In genomic region chr19:28677728-28678438, GRCm38 (mm10) we compare ENCODE assay signal across 8 mouse cellular contexts. TPM values are rescaled to one million over a fixed set of nuclear protein-coding genes. Genes with fewer than 3 reads are reported as not detected.
DNase-seq lines count a peak whose midpoint lies in the region; ATAC-seq lines count a peak whose summit lies in the region.

No protein-coding gene starts in this region.

- H3K36me3 ChIP-seq in embryonic facial prominence, embryonic 13.5 days, result no peaks in the 10 kb centered on the region
- H3K36me3 ChIP-seq in heart, embryonic 15.5 days, result no peaks in the 10 kb centered on the region
- no peaks in the 10 kb centered on the region for H3K36me3 ChIP-seq in stomach, embryonic 14.5 days (ENCODE audit: control insufficient read depth, insufficient read depth, low read length)

- H3K27ac ChIP-seq in embryonic facial prominence, embryonic 13.5 days, result peak overlapping the region; percentile 51
- no peak overlapping the region for H3K27ac ChIP-seq in heart, embryonic 15.5 days
- H3K27ac ChIP-seq in stomach, embryonic 14.5 days (ENCODE audit: low read length), result no peak overlapping the region

- WGBS in embryonic facial prominence, embryonic 13.5 days, result under 1% methylated on average over 29 of the region's 32 CpGs
- under 1% methylated on average over 32 of the region's 32 CpGs for WGBS in heart, embryonic 15.5 days
- 2% methylated on average over 31 of the region's 32 CpGs for whole genome bisulfite sequencing in stomach, embryonic 14.5 days

- 0 out of 2 replicates have a peak, but pooled peaks have one; percentile 52 for ATAC-seq in embryonic facial prominence, embryonic 13.5 days (ENCODE audit: insufficient number of reproducible peaks, insufficient read depth, low FRiP score, low TSS enrichment, low read depth)
- ATAC-seq in heart, embryonic 15.5 days (replicated peaks; ENCODE audit: insufficient number of reproducible peaks, insufficient read depth, low FRiP score, low read depth), result peak; percentile 32
- peak; percentile 39 for ATAC-seq in megakaryocyte, adult 5-6 weeks (ENCODE audit: poor library complexity, severe bottlenecking)
- peak; percentile 19; the same call in 1 of the 2 replicates for ATAC-seq in stomach, embryonic 14.5 days (ENCODE audit: insufficient number of reproducible peaks, insufficient read depth, low FRiP score, low read depth)

- H3K4me3 ChIP-seq in embryonic facial prominence, embryonic 13.5 days, result peak overlapping the region; percentile 72
- peak overlapping the region; percentile 60 for H3K4me3 ChIP-seq in heart, embryonic 15.5 days
- peak overlapping the region; percentile 61 for H3K4me3 ChIP-seq in stomach, embryonic 14.5 days (ENCODE audit: low read depth, low read length)

- peak overlapping the region; percentile 86 for H3K9ac ChIP-seq in embryonic facial prominence, embryonic 13.5 days
- H3K9ac ChIP-seq in heart, embryonic 15.5 days, result peak overlapping the region; percentile 46
- H3K9ac ChIP-seq in stomach, embryonic 14.5 days (replicated peaks; ENCODE audit: low read depth, low read length), result 0 out of 2 replicates have a peak overlapping the region, but pooled peaks have one; percentile 18

- DNase-seq in right cerebral cortex, postnatal 10 days (ENCODE audit: low spot score in 2 of 2), result peak; percentile 32
- DNase-seq in right cerebral cortex, adult 2 months (ENCODE audit: low spot score in 2 of 2), result no peak
- peak; percentile 78 for DNase-seq in kidney, postnatal 14 days
- no peak for DNase-seq in layer of hippocampus, postnatal 14 days (ENCODE audit: low spot score in 2 of 2)

- H3K9me3 ChIP-seq in embryonic facial prominence, embryonic 13.5 days, result no peaks in the 10 kb centered on the region
- H3K9me3 ChIP-seq in heart, embryonic 15.5 days (replicated peaks), result no peaks in the 10 kb centered on the region
- no peaks in the 10 kb centered on the region for H3K9me3 ChIP-seq in stomach, embryonic 14.5 days (ENCODE audit: control insufficient read depth, low read depth, low read length)

- peak overlapping the region; percentile 98 for H3K4me2 ChIP-seq in embryonic facial prominence, embryonic 13.5 days
- peak overlapping the region; percentile 97 for H3K4me2 ChIP-seq in heart, embryonic 15.5 days
- H3K4me2 ChIP-seq in stomach, embryonic 14.5 days (replicated peaks; ENCODE audit: low read depth, low read length), result peak overlapping the region; percentile 99

- H3K27me3 ChIP-seq in embryonic facial prominence, embryonic 13.5 days, result peaks cover 36% of the 10 kb centered on the region
- peaks cover 6% of the 10 kb centered on the region; the same call in 1 of the 2 replicates for H3K27me3 ChIP-seq in heart, embryonic 15.5 days
- H3K27me3 ChIP-seq in stomach, embryonic 14.5 days (ENCODE audit: control insufficient read depth, insufficient read depth, low read length), result no peaks in the 10 kb centered on the region; the same call in 1 of the 2 replicates

- peaks cover 28% of the 10 kb centered on the region for H3K4me1 ChIP-seq in embryonic facial prominence, embryonic 13.5 days
- H3K4me1 ChIP-seq in heart, embryonic 15.5 days (replicated peaks), result peaks cover 27% of the 10 kb centered on the region
- peaks cover 11% of the 10 kb centered on the region; the same call in 1 of the 2 replicates for H3K4me1 ChIP-seq in stomach, embryonic 14.5 days (ENCODE audit: control insufficient read depth, insufficient read depth, low read length)

RNA-seq across cellular contexts. Expression of gene Glis3, which starts 2.0 kb away (rescaled TPM):
- polyA plus RNA-seq in embryonic facial prominence, embryonic 13.5 days (2015; fragmentation: Nextera tagmentation; extraction: Ambion mirVana), result 15.2 and 15.7 TPM in 2 replicates
- 0.87 and 1.6 TPM in 2 replicates for polyA plus RNA-seq in heart, embryonic 15.5 days (2015; fragmentation: Nextera tagmentation; extraction: Ambion mirVana)
- total RNA-seq in megakaryocyte, adult 5-6 weeks (2015), result 1.2 and 2.4 TPM in 2 replicates
- 1.4 and 2.4 TPM in 2 replicates for total RNA-seq in megakaryocyte, adult 5-6 weeks (2017)
- polyA plus RNA-seq in stomach, embryonic 14.5 days (2014; fragmentation: Nextera tagmentation; extraction: Ambion mirVana), result 1.8 and 2.3 TPM in 2 replicates
- 10 to 100 TPM in 1 of 2 experiments, 1 to 10 TPM in 1; 8.6 to 11.8 TPM for total RNA-seq in layer of hippocampus, postnatal 14 days (2021)

Comparison
In these comparisons a context has a peak if more than half of its experiments do, and no peak if none do; other contexts are left out.
1. DNase-seq: peak in right cerebral cortex, postnatal 10 days (2 of 2) and kidney, postnatal 14 days (single experiment); none in right cerebral cortex, adult 2 months (0 of 2) and layer of hippocampus, postnatal 14 days (0 of 2).
2. H3K9ac ChIP-seq: peak in every context shown above with its lines; median percentile 86 in embryonic facial prominence, embryonic 13.5 days; 46 in heart, embryonic 15.5 days; 18 in stomach, embryonic 14.5 days.
3. Peak in every context shown above with its lines, with median percentiles within 50 percentile points of each other: ATAC-seq, H3K4me2 ChIP-seq and H3K4me3 ChIP-seq.